Mouse (Mus musculus) neural tube, embryonic 15.5 days (tissue): Measurements from ENCODE around the gene Gm21497. TPM values are rescaled to one million over a fixed set of nuclear protein-coding genes. Genes with fewer than 3 reads are reported as not detected.
"Not testable (repeated sequence)": the region's sequence is repeated elsewhere in the genome, so short reads cannot be mapped to it uniquely, and the experiment has no call there.

ENCODE experiments used
- ATAC-seq: fragments of 200-750 bp; cut with Nextera tagmentation; 2 replicates; pipeline ENCODE4 v1.8.0; 2017; ENCODE audit warnings: mild to moderate bottlenecking, moderate TSS enrichment, moderate library complexity; ENCODE audit not compliant: low FRiP score
- H3K27ac ChIP-seq: fragments of 300-500 bp; sonication (generic); replicated peaks from 2 replicates; pipeline ENCODE4 v1.5.1; 2015; ENCODE audit warnings: mild to moderate bottlenecking, inconsistent platforms
- H3K27me3 ChIP-seq: fragments of 300-500 bp; sonication (generic); replicated peaks from 2 replicates; pipeline ENCODE4 v1.6.1; 2015; ENCODE audit warnings: inconsistent platforms
- H3K36me3 ChIP-seq: fragments of 300-500 bp; sonication (generic); 2 replicates; pipeline ENCODE4 v1.6.1; 2015; ENCODE audit warnings: inconsistent platforms
- H3K4me1 ChIP-seq: fragments of 300-500 bp; sonication (generic); 2 replicates; pipeline ENCODE4 v1.6.1; 2015; ENCODE audit warnings: inconsistent platforms
- H3K4me2 ChIP-seq: fragments of 300-500 bp; sonication (generic); 2 replicates; pipeline ENCODE4 v1.6.1; 2015; ENCODE audit warnings: inconsistent platforms, mild to moderate bottlenecking, moderate library complexity
- H3K4me3 ChIP-seq: fragments of 300-500 bp; sonication (generic); replicated peaks from 2 replicates; pipeline ENCODE4 v1.5.1; 2015; ENCODE audit warnings: mild to moderate bottlenecking, inconsistent platforms
- H3K9ac ChIP-seq: fragments of 300-500 bp; sonication (generic); replicated peaks from 2 replicates; pipeline ENCODE4 v1.6.1; 2015; ENCODE audit warnings: mild to moderate bottlenecking, inconsistent platforms
- H3K9me3 ChIP-seq: fragments of 300-500 bp; sonication (generic); replicated peaks from 2 replicates; pipeline ENCODE4 v1.6.1; 2016; ENCODE audit warnings: inconsistent platforms
- WGBS: fragments of 180-500 bp; shearing (Covaris S2); methylation state at CpG from one replicate; pipeline ENCODE4 v1.1.7; 2015; ENCODE audit warnings: mixed read lengths; 5-methylcytosine and 5-hydroxymethylcytosine counted together
- polyA plus RNA-seq: library from polyadenylated mRNA; unstranded; fragments of >200 nt; fragmentation: Nextera tagmentation; extraction: Ambion mirVana; gene quantifications from 2 replicates; pipeline ENCODE4 v1.2.1, GENCODE M21; 2015

Gene Gm21497
- not detected in 2 replicates for polyA plus RNA-seq

DNA sequence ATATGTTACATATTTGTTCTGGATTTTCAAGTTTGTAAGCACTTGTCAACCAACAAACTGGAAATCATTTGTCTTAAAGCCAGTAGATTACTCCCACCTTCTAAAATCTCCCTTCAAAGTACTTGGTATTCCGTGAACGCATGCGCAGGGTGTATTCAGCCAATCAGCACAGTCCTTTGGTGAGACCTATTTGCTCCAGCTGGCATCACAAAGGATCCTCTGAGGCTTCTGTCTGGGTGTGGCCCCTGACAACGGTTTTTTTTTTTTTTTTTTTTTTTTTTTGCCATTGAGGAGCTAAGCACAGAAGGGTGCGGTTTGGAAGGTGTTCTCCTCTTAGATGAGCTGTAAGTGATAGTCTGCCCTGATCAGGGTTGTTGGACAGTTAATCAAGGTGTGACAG is at the start of gene Gm21497:
Gene Gm21497, plus strand, starts transcription at position 301 of the 400 bp plus-strand sequence.
- H3K4me3 ChIP-seq, H3K4me1 ChIP-seq, H3K9ac ChIP-seq, H3K4me2 ChIP-seq, H3K9me3 ChIP-seq, H3K27ac ChIP-seq, ATAC-seq, H3K36me3 ChIP-seq, H3K27me3 ChIP-seq: not testable (repeated sequence)
- no CpG with 5 or more reads among the region's 5 CpGs for WGBS
